Mouse (Mus musculus) liver, adult 2 months (tissue): Measurements from ENCODE around the gene Pla2g12b.

Experiments
- CTCF ChIP-seq: fragments of 200-500 bp; IDR thresholded peaks from 2 replicates; pipeline ENCODE4 v1.5.1; 2011; ENCODE audit warnings: low read depth, low read length, control low read depth
- POLR2A ChIP-seq: fragments of 200-500 bp; IDR thresholded peaks from 2 replicates; pipeline ENCODE4 v1.6.1; 2011; ENCODE audit warnings: low read length, control low read depth; ENCODE audit not compliant: insufficient read depth; ENCODE audit errors: extremely low read depth

- TF ChIP-seq CTCF, result no peak
- no peak for TF ChIP-seq POLR2A
Observed at GRCm38 (mm10) chr10:59441735-59442134, 38.3 kb downstream of the Pla2g12b start, which contains the start of gene Oit3.
